Mouse (Mus musculus) bone marrow macrophage, adult 2 months (primary cell): ENCODE measurements around the gene Efna3.

Experiments
- CTCF ChIP-seq: IDR thresholded peaks from 2 replicates; pipeline ENCODE4 v1.5.1; 2012; ENCODE audit warnings: low read depth, mild to moderate bottlenecking, low read length, moderate library complexity
- POLR2A ChIP-seq: IDR thresholded peaks from 2 replicates; pipeline ENCODE4 v1.6.1; 2012; ENCODE audit warnings: mild to moderate bottlenecking, low read depth, low read length, borderline replicate concordance

DNA sequence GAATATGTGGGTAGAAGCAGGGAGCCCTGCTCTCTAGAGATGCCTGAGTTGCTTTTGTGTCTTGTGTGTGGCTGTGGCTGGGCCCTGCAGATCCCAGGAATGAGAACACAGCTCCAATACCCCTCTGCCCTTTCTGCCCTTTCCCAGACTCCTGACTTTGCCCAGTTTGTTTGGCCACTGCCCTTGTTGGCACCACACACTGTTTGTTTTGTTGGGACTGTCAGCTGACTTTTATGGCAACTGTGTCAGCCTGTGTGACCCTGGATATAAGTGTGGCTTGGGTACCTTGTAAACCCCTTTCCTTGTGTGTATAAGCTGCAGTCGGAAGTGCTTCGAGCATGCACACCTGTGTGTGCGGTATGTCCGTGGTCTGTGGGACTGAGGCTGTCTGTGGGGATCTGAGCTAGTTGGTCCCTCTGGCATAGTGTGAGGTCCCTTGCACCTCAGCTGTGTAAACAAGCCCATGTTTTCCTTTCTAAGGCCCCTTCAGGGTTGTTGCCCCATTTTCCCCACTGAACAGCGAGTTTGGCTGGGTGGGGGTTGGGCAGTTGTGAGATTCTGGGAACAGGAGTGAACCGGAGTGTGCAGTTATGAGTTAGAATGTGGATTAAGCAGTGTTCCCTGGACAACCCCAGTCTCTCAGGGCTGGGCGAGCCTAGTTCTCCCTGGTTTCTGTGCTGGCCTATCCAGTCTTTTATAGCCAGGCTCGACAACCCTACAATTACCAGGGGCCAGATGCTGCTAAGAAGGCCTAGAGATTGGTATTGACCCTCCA lies 17.0 kb downstream of the Efna3 start:
- TF ChIP-seq CTCF (no peak), POLR2A (no peak)
